Comparison of ENCODE assay signal across 19 mouse cellular contexts in the genomic region with DNA sequence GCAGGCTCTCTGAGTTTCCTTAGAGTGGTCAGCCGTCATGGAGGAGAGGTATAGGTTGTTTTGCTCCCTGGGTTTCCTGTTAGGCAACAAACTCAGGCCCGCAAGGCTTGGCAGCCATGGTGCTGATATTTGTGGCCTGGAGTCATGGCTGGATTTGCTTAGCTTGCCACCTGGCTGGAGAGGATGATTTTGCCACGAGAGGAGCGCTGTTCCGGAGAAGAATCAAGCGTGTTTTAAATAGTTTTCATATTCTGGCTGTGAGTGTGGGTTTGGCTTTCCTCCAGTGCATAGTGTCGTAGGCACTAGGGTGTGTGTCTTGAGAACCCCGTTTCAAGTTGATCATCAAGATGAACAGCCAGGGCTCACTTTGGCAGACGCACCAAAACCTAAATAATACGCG. TPM values are rescaled to one million over a fixed set of nuclear protein-coding genes. Genes with fewer than 3 reads are reported as not detected.
A peak's percentile ranks its signal among the peaks of the same experiment; 100 is the strongest.
DNase-seq lines count a peak whose midpoint lies in the region.
"Had no signal": no experiment of that assay in that cellular context is flagged by ENCODE, and none has a peak within 500 bp of the region (broad histone marks: within the 10 kb centered on the region; RNA-seq: fewer than 3 reads in every experiment).

No protein-coding gene starts in this region.

- DNase-seq in heart, adult 11 months: peak; percentile 88
- no peak for DNase-seq in heart, postnatal 14 days
- DNase-seq in lung, postnatal 36 days: peak; percentile 4
- DNase-seq in lung, postnatal 10 days: no peak
- peak; percentile 44 for DNase-seq in adipocyte (ENCODE audit: low spot score)
- no peak for DNase-seq in urinary bladder, adult 18-20 months (ENCODE audit: low spot score in 2 of 2)
- DNase-seq in urinary bladder, adult 2 months (ENCODE audit: low spot score): no peak
- DNase-seq: cerebellum, adult 11-12 months; forebrain, postnatal 0 days; gastrocnemius, postnatal 10 days; right cerebral cortex, postnatal 14 days had no signal

- intact Hi-C loops in heart, postnatal 14 days (cut with DNase I): no loop called here

RNA-seq across cellular contexts. Expression of gene Gm10320, which starts 6.3 kb away (rescaled TPM):
- not detected for total RNA-seq in heart, postnatal 14 days (2021)
- 1.1 and 2.1 TPM in 2 replicates for polyA plus RNA-seq in urinary bladder, adult 2 months (2012; rRNA removed)
- total RNA-seq: adrenal gland, adult 18-20 months; adrenal gland, postnatal 25 days; forebrain, postnatal 0 days; gastrocnemius, postnatal 10 days; hematopoietic stem cell, adult 5-6 weeks; layer of hippocampus, adult 18-20 months; layer of hippocampus, postnatal 10 days; left cerebral cortex, adult 2 months; left cerebral cortex, postnatal 25 days had no signal
- polyA plus RNA-seq: testis, adult 2 months had no signal

Comparison
In these comparisons a context has a peak if more than half of its experiments do, and no peak if none do; other contexts are left out.
1. DNase-seq: peak in heart, adult 11 months (single experiment), lung, postnatal 36 days (single experiment) and adipocyte (single experiment); none in heart, postnatal 14 days (0 of 2), lung, postnatal 10 days (single experiment), urinary bladder, adult 18-20 months (0 of 2) and urinary bladder, adult 2 months (single experiment).